Mouse (Mus musculus): ENCODE measurements around the gene Vps8. TPM values are rescaled to one million over a fixed set of nuclear protein-coding genes. Genes with fewer than 3 reads are reported as not detected.
"Not testable (repeated sequence)": the region's sequence is repeated elsewhere in the genome, so short reads cannot be mapped to it uniquely, and the experiment has no call there.

The Vps8 gene
- total RNA-seq, 1 experiment from 2014 or later = 26.4 TPM

GRCm38 (mm10) chr16:21640766-21641499, 218.0 kb downstream of the Vps8 start:
- no peak for ATAC-seq (replicated peaks; ENCODE audit: insufficient number of reproducible peaks, low FRiP score, low TSS enrichment, poor library complexity, severe bottlenecking)

GRCm38 (mm10) chr16:21641944-21642343, 219.0 kb downstream of the Vps8 start:
- ATAC-seq (replicated peaks; ENCODE audit: insufficient number of reproducible peaks, low FRiP score, low TSS enrichment, poor library complexity, severe bottlenecking) = peak; percentile 82

- ATAC-seq (replicated peaks; ENCODE audit: insufficient number of reproducible peaks, low FRiP score, low TSS enrichment, poor library complexity, severe bottlenecking) = no peak
These were observed 220.0 kb downstream of the Vps8 start for GRCm38 (mm10) chr16:21642906-21643305.

GRCm38 (mm10) chr16:21643621-21644041, 220.7 kb downstream of the Vps8 start:
- no peak for ATAC-seq (replicated peaks; ENCODE audit: insufficient number of reproducible peaks, low FRiP score, low TSS enrichment, poor library complexity, severe bottlenecking)

- ATAC-seq (replicated peaks; ENCODE audit: insufficient number of reproducible peaks, low FRiP score, low TSS enrichment, poor library complexity, severe bottlenecking) = no peak
These were observed 221.2 kb downstream of the Vps8 start for GRCm38 (mm10) chr16:21644066-21644561.

GRCm38 (mm10) chr16:21644574-21644973, 221.7 kb downstream of the Vps8 start:
- ATAC-seq (replicated peaks; ENCODE audit: insufficient number of reproducible peaks, low FRiP score, low TSS enrichment, poor library complexity, severe bottlenecking) = no peak

- no peak for ATAC-seq (replicated peaks; ENCODE audit: insufficient number of reproducible peaks, low FRiP score, low TSS enrichment, poor library complexity, severe bottlenecking)
These were observed 223.0 kb downstream of the Vps8 start for GRCm38 (mm10) chr16:21645915-21646314.

GRCm38 (mm10) chr16:21646496-21646895, 223.6 kb downstream of the Vps8 start:
- ATAC-seq (replicated peaks; ENCODE audit: insufficient number of reproducible peaks, low FRiP score, low TSS enrichment, poor library complexity, severe bottlenecking) = no peak

- ATAC-seq (replicated peaks; ENCODE audit: insufficient number of reproducible peaks, low FRiP score, low TSS enrichment, poor library complexity, severe bottlenecking) = no peak
These were observed 225.9 kb downstream of the Vps8 start for GRCm38 (mm10) chr16:21648800-21649199.

GRCm38 (mm10) chr16:21650289-21650688, 227.4 kb downstream of the Vps8 start:
- ATAC-seq (replicated peaks; ENCODE audit: insufficient number of reproducible peaks, low FRiP score, low TSS enrichment, poor library complexity, severe bottlenecking) = no peak

GRCm38 (mm10) chr16:21651161-21651560, 228.2 kb downstream of the Vps8 start:
- ATAC-seq (replicated peaks; ENCODE audit: insufficient number of reproducible peaks, low FRiP score, low TSS enrichment, poor library complexity, severe bottlenecking) = no peak

GRCm38 (mm10) chr16:21653151-21653550, 230.2 kb downstream of the Vps8 start:
- no peak for ATAC-seq (replicated peaks; ENCODE audit: insufficient number of reproducible peaks, low FRiP score, low TSS enrichment, poor library complexity, severe bottlenecking)

- no peak for ATAC-seq (replicated peaks; ENCODE audit: insufficient number of reproducible peaks, low FRiP score, low TSS enrichment, poor library complexity, severe bottlenecking)
These were observed 231.5 kb downstream of the Vps8 start for GRCm38 (mm10) chr16:21654384-21654783.

GRCm38 (mm10) chr16:21655291-21655690, 232.4 kb downstream of the Vps8 start:
- no peak for ATAC-seq (replicated peaks; ENCODE audit: insufficient number of reproducible peaks, low FRiP score, low TSS enrichment, poor library complexity, severe bottlenecking)

- no peak for ATAC-seq (replicated peaks; ENCODE audit: insufficient number of reproducible peaks, low FRiP score, low TSS enrichment, poor library complexity, severe bottlenecking)
These were observed 233.0 kb downstream of the Vps8 start for GRCm38 (mm10) chr16:21655961-21656360.

GRCm38 (mm10) chr16:21664633-21665363, 241.9 kb downstream of the Vps8 start:
- no peak for ATAC-seq (replicated peaks; ENCODE audit: insufficient number of reproducible peaks, low FRiP score, low TSS enrichment, poor library complexity, severe bottlenecking)

- no peak for ATAC-seq (replicated peaks; ENCODE audit: insufficient number of reproducible peaks, low FRiP score, low TSS enrichment, poor library complexity, severe bottlenecking)
These were observed 242.6 kb downstream of the Vps8 start for GRCm38 (mm10) chr16:21665423-21665986.

GRCm38 (mm10) chr16:21671878-21672277, 249.0 kb downstream of the Vps8 start:
- ATAC-seq (replicated peaks; ENCODE audit: insufficient number of reproducible peaks, low FRiP score, low TSS enrichment, poor library complexity, severe bottlenecking) = no peak

- not testable (repeated sequence) for ATAC-seq (replicated peaks; ENCODE audit: insufficient number of reproducible peaks, low FRiP score, low TSS enrichment, poor library complexity, severe bottlenecking)
These were observed 250.1 kb downstream of the Vps8 start for GRCm38 (mm10) chr16:21673046-21673445.

GRCm38 (mm10) chr16:21673651-21674050, 250.7 kb downstream of the Vps8 start:
- ATAC-seq (replicated peaks; ENCODE audit: insufficient number of reproducible peaks, low FRiP score, low TSS enrichment, poor library complexity, severe bottlenecking) = not testable (repeated sequence)

All from monocyte, adult 5-6 weeks (primary cell).